Comparison of ENCODE assay signal across 21 mouse cellular contexts in the genomic region with DNA sequence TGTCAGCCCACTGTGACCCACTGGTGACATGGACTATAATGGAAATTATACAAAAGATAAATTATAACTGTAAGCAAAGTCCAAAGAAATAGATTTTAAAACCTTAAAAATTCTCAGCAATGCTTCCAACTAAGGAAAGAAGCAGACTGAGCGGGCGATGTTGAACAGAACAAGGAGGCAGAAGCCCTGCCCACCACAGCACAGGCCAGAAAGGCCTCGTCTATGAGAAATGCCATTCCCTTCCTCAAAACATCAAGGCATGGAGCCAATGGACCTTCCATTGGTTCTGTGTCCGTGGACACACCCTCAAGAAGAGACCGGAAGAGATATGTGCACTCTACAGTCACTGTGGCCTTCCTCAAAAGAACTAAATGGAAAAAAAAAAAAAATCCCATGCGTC.
DNase-seq lines count a peak whose midpoint lies in the region; ATAC-seq lines count a peak whose summit lies in the region.
"Had no signal": no experiment of that assay in that cellular context is flagged by ENCODE, and none has a peak within 500 bp of the region (broad histone marks: within the 10 kb centered on the region; RNA-seq: fewer than 3 reads in every experiment).

No protein-coding gene starts in this region.

- ATAC-seq in midbrain, embryonic 11.5 days (ENCODE audit: low FRiP score) = no peak
- ATAC-seq in midbrain, embryonic 13.5 days = no peak
- ATAC-seq: activated CD4-positive, CD25-positive, alpha-beta regulatory T cell, adult 4 months; CD4-positive, CD25-positive, alpha-beta regulatory T cell, adult 4 months; Patski had no signal

- no peak overlapping the region for H3K27ac ChIP-seq in heart, embryonic 10.5 days
- no peak overlapping the region for H3K27ac ChIP-seq in midbrain, embryonic 11.5 days (ENCODE audit: low read depth, low read length)
- H3K27ac ChIP-seq in midbrain, embryonic 13.5 days = no peak overlapping the region

- peak; percentile 58 for DNase-seq in heart, adult 11 months
- no peak for DNase-seq in heart, postnatal 4 days
- DNase-seq in heart, embryonic 10.5 days (ENCODE audit: low spot score) = peak; percentile 57
- no peak for DNase-seq in heart, postnatal 14 days
- peak; percentile 33 for DNase-seq in midbrain, embryonic 11.5 days (ENCODE audit: low spot score, missing footprints)
- DNase-seq: adrenal gland, adult 2 months; adrenal gland, adult 8-10 months; adrenal gland, postnatal 10 days; adrenal gland, postnatal 14 days; adrenal gland, postnatal 25 days; adrenal gland, postnatal 36 days; B cell, adult 2 months; cerebellum, adult 11 months; cerebellum, adult 11-12 months; cerebellum, adult 18-20 months had no signal

- H3K9me3 ChIP-seq in heart, embryonic 10.5 days = no peaks in the 10 kb centered on the region
- H3K9me3 ChIP-seq in midbrain, embryonic 11.5 days (ENCODE audit: control insufficient read depth, low read length) = no peaks in the 10 kb centered on the region
- H3K9me3 ChIP-seq in midbrain, embryonic 13.5 days = no peaks in the 10 kb centered on the region
- H3K9me3 ChIP-seq: G1E had no signal

- no peaks in the 10 kb centered on the region for H3K36me3 ChIP-seq in heart, embryonic 10.5 days
- H3K36me3 ChIP-seq in midbrain, embryonic 11.5 days (ENCODE audit: control insufficient read depth, insufficient read depth, low read length) = no peaks in the 10 kb centered on the region
- no peaks in the 10 kb centered on the region for H3K36me3 ChIP-seq in midbrain, embryonic 13.5 days
- H3K36me3 ChIP-seq: G1E had no signal

- intact Hi-C loops in heart, postnatal 14 days (cut with DNase I) = no loop called here

- H3K9ac ChIP-seq in midbrain, embryonic 11.5 days (ENCODE audit: low read length) = no peak overlapping the region
- no peak overlapping the region for H3K9ac ChIP-seq in midbrain, embryonic 13.5 days (replicated peaks)

- H3K4me3 ChIP-seq in heart, embryonic 10.5 days = no peak overlapping the region
- no peak overlapping the region for H3K4me3 ChIP-seq in midbrain, embryonic 11.5 days (ENCODE audit: low read depth, low read length)
- H3K4me3 ChIP-seq in midbrain, embryonic 13.5 days (replicated peaks) = no peak overlapping the region

- peaks cover 16% of the 10 kb centered on the region; the same call in 1 of the 2 replicates for H3K4me1 ChIP-seq in heart, embryonic 10.5 days
- H3K4me1 ChIP-seq in midbrain, embryonic 11.5 days (ENCODE audit: control insufficient read depth, insufficient read depth, low read length) = no peaks in the 10 kb centered on the region
- 0 out of 2 replicates have a peak, but pooled peaks cover 3% of the 10 kb centered on the region for H3K4me1 ChIP-seq in midbrain, embryonic 13.5 days (replicated peaks)

- no peak overlapping the region for H3K4me2 ChIP-seq in midbrain, embryonic 11.5 days
- no peak overlapping the region for H3K4me2 ChIP-seq in midbrain, embryonic 13.5 days (replicated peaks)

- H3K27me3 ChIP-seq in heart, embryonic 10.5 days (ENCODE audit: insufficient read depth, poor library complexity, severe bottlenecking) = no peaks in the 10 kb centered on the region
- no peaks in the 10 kb centered on the region for H3K27me3 ChIP-seq in midbrain, embryonic 11.5 days (ENCODE audit: control insufficient read depth, insufficient read depth, low read length)
- H3K27me3 ChIP-seq in midbrain, embryonic 13.5 days = no peaks in the 10 kb centered on the region
- H3K27me3 ChIP-seq: CH12.LX, Patski had no signal

- WGBS in heart, embryonic 10.5 days = 86% methylated on average over 6 of the region's 6 CpGs
- WGBS in midbrain, embryonic 11.5 days = 96% methylated on average over 6 of the region's 6 CpGs
- WGBS in midbrain, embryonic 13.5 days = 87% methylated on average over 6 of the region's 6 CpGs

Comparison
In these comparisons a context has a peak if more than half of its experiments do, and no peak if none do; other contexts are left out.
1. DNase-seq: peak in heart, adult 11 months (single experiment), heart, embryonic 10.5 days (single experiment) and midbrain, embryonic 11.5 days (single experiment); none in heart, postnatal 4 days (single experiment) and heart, postnatal 14 days (0 of 2).